Mouse (Mus musculus) heart, postnatal 0 days (tissue): ENCODE data around the gene Gabrb2. TPM values are rescaled to one million over a fixed set of nuclear protein-coding genes. Genes with fewer than 3 reads are reported as not detected.

Experiments
- ATAC-seq: fragments of 200-750 bp; cut with Nextera tagmentation; 2 replicates; pipeline ENCODE4 v1.8.0; 2017; ENCODE audit warnings: low read depth, moderate number of reproducible peaks, moderate library complexity; ENCODE audit not compliant: insufficient read depth
- DNase-seq: peaks from one replicate; pipeline ENCODE4 v3.0.0-alpha.2; 2016; ENCODE audit warnings: low spot score
- H3K27ac ChIP-seq: fragments of 300-500 bp; sonication (generic); 2 replicates; pipeline ENCODE4 v1.5.1; 2014; ENCODE audit warnings: low read depth, mild to moderate bottlenecking
- H3K27me3 ChIP-seq: fragments of 300-500 bp; sonication (generic); 2 replicates; pipeline ENCODE4 v1.6.1; 2014; ENCODE audit warnings: low read length, mixed read lengths; ENCODE audit not compliant: control insufficient read depth, insufficient read depth
- H3K36me3 ChIP-seq: fragments of 300-500 bp; sonication (generic); replicated peaks from 2 replicates; pipeline ENCODE4 v1.6.1; 2014; ENCODE audit warnings: low read length, mixed read lengths; ENCODE audit not compliant: control insufficient read depth, insufficient read depth
- H3K4me1 ChIP-seq: fragments of 300-500 bp; sonication (generic); 2 replicates; pipeline ENCODE4 v1.6.1; 2014; ENCODE audit warnings: antibody characterized with exemption; ENCODE audit not compliant: control insufficient read depth, insufficient read depth
- H3K4me2 ChIP-seq: fragments of 300-500 bp; sonication (generic); 2 replicates; pipeline ENCODE4 v1.6.1; 2014; ENCODE audit warnings: low read depth, mild to moderate bottlenecking, low read length, moderate library complexity
- H3K4me3 ChIP-seq: fragments of 300-500 bp; sonication (generic); 2 replicates; pipeline ENCODE4 v1.5.1; 2014; ENCODE audit warnings: low read depth, low read length
- H3K9ac ChIP-seq: fragments of 300-500 bp; sonication (generic); replicated peaks from 2 replicates; pipeline ENCODE4 v1.6.1; 2014; ENCODE audit warnings: low read depth, low read length, mixed read lengths
- H3K9me3 ChIP-seq: fragments of 300-500 bp; sonication (generic); replicated peaks from 2 replicates; pipeline ENCODE4 v1.6.1; 2016; ENCODE audit warnings: low read length; ENCODE audit not compliant: control insufficient read depth
- CTCF ChIP-seq: IDR thresholded peaks from 2 replicates; pipeline ENCODE4 v1.5.1; 2016; ENCODE audit warnings: antibody characterized with exemption, control low read depth, low read depth
- EP300 ChIP-seq: IDR thresholded peaks from 2 replicates; pipeline ENCODE4 v1.6.1; 2016; ENCODE audit warnings: antibody characterized with exemption, low read depth
- WGBS: fragments of 180-500 bp; shearing (Covaris S2); extraction: QIAGEN DNeasy Blood & Tissue Kit; methylation state at CpG from one replicate; pipeline ENCODE4 v1.1.7; 2014; 5-methylcytosine and 5-hydroxymethylcytosine counted together
- polyA plus RNA-seq: library from polyadenylated mRNA; unstranded; fragments of >200 nt; fragmentation: Nextera tagmentation; extraction: Ambion mirVana; gene quantifications from 2 replicates; pipeline ENCODE4 v1.2.1, GENCODE M21; 2015
- total RNA-seq: library from RNA; depleted of rRNA; stranded (reverse); fragments of >200 nt; gene quantifications from 2 replicates; pipeline ENCODE4 v1.2.3, GENCODE M21; 2014; ENCODE audit warnings: low replicate concordance; rRNA removed

The Gabrb2 gene
- total and polyA plus RNA-seq, 2 experiments from 2014 or later: 0.11 to 0.18 TPM

- Histone ChIP-seq H3K4me1 (no peaks in the 10 kb centered on the region), H3K36me3 (no peaks in the 10 kb centered on the region), H3K9me3 (no peaks in the 10 kb centered on the region), H3K27me3 (no peaks in the 10 kb centered on the region), H3K27ac (no peak overlapping the region), H3K4me2 (no peak overlapping the region), H3K9ac (no peak overlapping the region), H3K4me3 (no peak overlapping the region)
- 69% methylated on average over 2 of the region's 2 CpGs for WGBS
- no peak for TF ChIP-seq CTCF
- no peak for TF ChIP-seq EP300
- DNase-seq: no peak
- no peak for ATAC-seq
These were observed 198.6 kb downstream of the Gabrb2 start for GRCm38 (mm10) chr11:42618195-42618594.

DNA sequence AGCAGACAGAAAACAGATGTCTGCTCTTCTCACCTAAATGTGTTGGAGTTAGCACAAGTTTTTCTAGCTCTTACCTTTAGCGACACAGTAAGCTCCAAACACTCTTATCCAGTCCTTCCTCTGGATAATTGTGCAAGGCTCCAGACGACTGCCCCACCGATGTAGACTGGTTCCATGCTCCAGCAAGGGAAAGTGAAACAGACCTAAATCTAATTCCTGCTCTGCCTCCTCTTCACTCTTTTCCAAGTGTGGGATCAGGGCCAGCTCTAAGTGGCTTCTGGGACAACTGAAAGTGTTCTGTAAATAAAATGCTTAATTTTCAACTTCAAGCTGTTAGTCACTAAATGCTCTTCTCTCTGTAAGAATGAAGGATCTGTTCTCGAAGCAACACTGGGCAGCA is 201.6 kb downstream of the Gabrb2 start:
- TF ChIP-seq CTCF (no peak), EP300 (no peak)
- Histone ChIP-seq H3K4me2 (no peak overlapping the region), H3K9me3 (no peaks in the 10 kb centered on the region), H3K9ac (no peak overlapping the region), H3K4me1 (no peaks in the 10 kb centered on the region), H3K36me3 (no peaks in the 10 kb centered on the region), H3K27me3 (no peaks in the 10 kb centered on the region), H3K4me3 (no peak overlapping the region), H3K27ac (no peak overlapping the region)
- WGBS: 66% methylated on average over 4 of the region's 4 CpGs
- ATAC-seq: no peak
- no peak for DNase-seq

GRCm38 (mm10) chr11:42650111-42650510 is 230.6 kb downstream of the Gabrb2 start:
- ATAC-seq: no peak
- no peaks in the 10 kb centered on the region for H3K36me3 ChIP-seq
- H3K9ac ChIP-seq: no peak overlapping the region
- no peak overlapping the region for H3K27ac ChIP-seq
- no peak overlapping the region for H3K4me2 ChIP-seq
- H3K9me3 ChIP-seq: no peaks in the 10 kb centered on the region
- H3K27me3 ChIP-seq: no peaks in the 10 kb centered on the region
- DNase-seq: no peak
- TF ChIP-seq EP300 (no peak), CTCF (no peak)
- H3K4me1 ChIP-seq: no peaks in the 10 kb centered on the region
- H3K4me3 ChIP-seq: no peak overlapping the region
- 58% methylated on average over 5 of the region's 5 CpGs for WGBS

DNA sequence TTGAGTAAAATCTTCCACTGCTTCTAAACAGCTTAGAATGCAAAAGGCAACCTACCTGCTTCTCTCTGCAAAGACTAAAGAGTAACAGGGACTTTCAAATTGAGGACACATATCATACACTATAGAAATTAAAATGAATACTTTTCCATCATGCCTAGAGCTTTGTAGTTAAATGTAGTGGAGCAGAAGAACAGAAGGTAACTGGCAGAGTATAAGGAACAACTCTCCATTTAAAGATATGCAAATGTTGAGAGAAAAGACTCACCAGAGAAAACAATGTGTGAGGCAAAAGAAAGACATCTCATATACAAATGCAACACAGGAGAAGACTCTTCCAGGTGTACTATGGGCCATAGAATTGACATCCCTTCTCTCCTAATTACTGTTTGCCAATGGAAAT is 232.0 kb downstream of the Gabrb2 start:
- TF ChIP-seq CTCF: no peak
- no peak for TF ChIP-seq EP300
- DNase-seq (no peak), ATAC-seq (no peak)
- no peak overlapping the region for H3K9ac ChIP-seq
- no peak overlapping the region for H3K27ac ChIP-seq
- H3K4me1 ChIP-seq: no peaks in the 10 kb centered on the region
- no peaks in the 10 kb centered on the region for H3K9me3 ChIP-seq
- H3K4me2 ChIP-seq: no peak overlapping the region
- H3K36me3 ChIP-seq: no peaks in the 10 kb centered on the region
- no peak overlapping the region for H3K4me3 ChIP-seq
- no peaks in the 10 kb centered on the region for H3K27me3 ChIP-seq

- Histone ChIP-seq H3K9me3 (no peaks in the 10 kb centered on the region), H3K4me3 (no peak overlapping the region), H3K36me3 (no peaks in the 10 kb centered on the region), H3K4me2 (no peak overlapping the region), H3K27ac (no peak overlapping the region), H3K27me3 (no peaks in the 10 kb centered on the region), H3K4me1 (no peaks in the 10 kb centered on the region), H3K9ac (no peak overlapping the region)
- TF ChIP-seq CTCF (no peak), EP300 (no peak)
- ATAC-seq (no peak), DNase-seq (no peak)
- 38% methylated on average over 3 of the region's 3 CpGs for WGBS
These were observed 234.6 kb downstream of the Gabrb2 start for GRCm38 (mm10) chr11:42654189-42654588.

GRCm38 (mm10) chr11:42668657-42669056 is 249.1 kb downstream of the Gabrb2 start:
- Histone ChIP-seq H3K4me3 (no peak overlapping the region), H3K4me1 (no peaks in the 10 kb centered on the region), H3K36me3 (no peaks in the 10 kb centered on the region), H3K27ac (no peak overlapping the region), H3K9me3 (no peaks in the 10 kb centered on the region), H3K4me2 (no peak overlapping the region), H3K27me3 (no peaks in the 10 kb centered on the region), H3K9ac (no peak overlapping the region)
- WGBS: 72% methylated on average over 4 of the region's 4 CpGs
- TF ChIP-seq CTCF (no peak), EP300 (no peak)
- DNase-seq (no peak), ATAC-seq (no peak)

Other genes starting within 250 kb of the Gabrb2 start
- 1.7 TPM in 1 of 2 replicates, not detected in the other for gene Gabra1, start 236.8 kb upstream of the Gabrb2 start, total RNA-seq
- 0.18 and 0.52 TPM in 2 replicates for gene Gabra1, start 236.8 kb upstream of the Gabrb2 start, polyA plus RNA-seq
- not detected in 2 replicates for gene Gabra6, start 98.7 kb upstream of the Gabrb2 start, total RNA-seq
- gene Gabra6, start 98.7 kb upstream of the Gabrb2 start, polyA plus RNA-seq: not detected in 2 replicates